Mouse (Mus musculus) neutrophil, adult 5-6 weeks (primary cell): ENCODE results near the gene Olfr963. TPM values are rescaled to one million over a fixed set of nuclear protein-coding genes. Genes with fewer than 3 reads are reported as not detected.
"Not testable (repeated sequence)": the region's sequence is repeated elsewhere in the genome, so short reads cannot be mapped to it uniquely, and the experiment has no call there.

Experiments used
- ATAC-seq: fragments of 151-379, 151-347 bp; 2 replicates; pipeline ENCODE4 v1.8.0; 2017; ENCODE audit warnings: mild to moderate bottlenecking, moderate TSS enrichment; ENCODE audit not compliant: insufficient number of reproducible peaks, poor library complexity, low FRiP score, severe bottlenecking; ENCODE audit errors: extremely low read depth
- total RNA-seq: library from RNA; stranded (forward); fragments of 200-1000 nt; gene quantifications from 2 replicates; pipeline ENCODE4 v1.2.3, GENCODE M21; 2017

Olfr963 gene
- total RNA-seq = not detected in 2 replicates

DNA sequence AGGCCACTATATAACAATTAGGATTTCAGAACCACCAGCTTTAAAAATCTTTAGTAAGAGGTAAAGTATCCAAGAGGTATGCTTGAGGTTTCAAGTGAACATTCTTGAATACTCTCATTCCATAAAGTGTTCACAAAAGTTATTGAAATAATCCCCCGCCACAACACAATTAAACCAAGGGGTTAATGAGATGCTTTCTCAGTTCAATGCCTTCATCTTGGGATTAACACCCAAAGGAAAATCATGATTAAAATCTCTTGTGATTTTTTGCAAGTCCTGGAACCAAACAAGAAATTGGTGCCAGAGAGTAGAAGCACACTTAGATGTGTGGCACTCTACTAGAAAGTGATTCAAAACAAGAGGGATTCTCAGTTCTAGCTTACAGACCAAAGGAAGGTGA, at the start of gene Olfr963:
Gene Olfr963 (plus strand): TSS at position 301 of the 400 bp plus-strand sequence.
- no peak for ATAC-seq

- no peak for ATAC-seq
Observed at GRCm38 (mm10) chr9:39621073-39621472, 45.9 kb upstream of the Olfr963 start, which contains the start of gene Olfr960. Olfr960 (plus strand) TSS chr9:39621373.

GRCm38 (mm10) chr9:39623783-39624182, 43.2 kb upstream of the Olfr963 start:
- ATAC-seq = no peak

- ATAC-seq = no peak
Observed at GRCm38 (mm10) chr9:39624711-39625110, 42.3 kb upstream of the Olfr963 start.

DNA sequence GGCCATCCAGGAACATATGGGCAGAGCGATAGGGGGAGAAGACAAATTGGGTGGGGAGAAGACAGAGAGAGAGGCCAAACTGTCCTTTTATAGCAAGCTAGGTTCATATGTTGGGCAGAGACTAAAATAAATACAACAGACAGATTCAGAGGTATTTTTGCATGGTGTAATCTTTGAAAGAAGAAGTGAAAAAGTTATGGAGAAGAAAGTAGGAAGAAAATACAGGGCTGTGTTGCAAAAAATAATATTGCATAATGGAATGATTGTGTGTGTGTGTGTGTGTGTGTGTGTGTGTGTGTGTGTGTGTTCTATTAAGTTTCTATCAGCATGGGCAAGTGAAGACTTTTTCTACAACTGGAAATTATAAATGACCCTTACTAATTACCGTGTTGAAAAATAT, 37.9 kb upstream of the Olfr963 start:
- no peak for ATAC-seq

- ATAC-seq = no peak
Observed at GRCm38 (mm10) chr9:39633913-39634594, 33.0 kb upstream of the Olfr963 start.

GRCm38 (mm10) chr9:39644785-39645184, 22.2 kb upstream of the Olfr963 start, which contains the start of gene Olfr961:
Olfr961 (plus strand) TSS chr9:39645085.
- no peak for ATAC-seq

- ATAC-seq = no peak
Observed at GRCm38 (mm10) chr9:39647382-39647781, 19.6 kb upstream of the Olfr963 start.

GRCm38 (mm10) chr9:39654756-39655396, 12.1 kb upstream of the Olfr963 start:
- ATAC-seq = no peak

GRCm38 (mm10) chr9:39669723-39670122, 2.7 kb downstream of the Olfr963 start:
- no peak for ATAC-seq

- no peak for ATAC-seq
Observed at GRCm38 (mm10) chr9:39674820-39675219, 7.8 kb downstream of the Olfr963 start.

- no peak for ATAC-seq
Observed at GRCm38 (mm10) chr9:39678557-39678956, 11.6 kb downstream of the Olfr963 start.

- no peak for ATAC-seq
Observed at GRCm38 (mm10) chr9:39679280-39679679, 12.3 kb downstream of the Olfr963 start.

DNA sequence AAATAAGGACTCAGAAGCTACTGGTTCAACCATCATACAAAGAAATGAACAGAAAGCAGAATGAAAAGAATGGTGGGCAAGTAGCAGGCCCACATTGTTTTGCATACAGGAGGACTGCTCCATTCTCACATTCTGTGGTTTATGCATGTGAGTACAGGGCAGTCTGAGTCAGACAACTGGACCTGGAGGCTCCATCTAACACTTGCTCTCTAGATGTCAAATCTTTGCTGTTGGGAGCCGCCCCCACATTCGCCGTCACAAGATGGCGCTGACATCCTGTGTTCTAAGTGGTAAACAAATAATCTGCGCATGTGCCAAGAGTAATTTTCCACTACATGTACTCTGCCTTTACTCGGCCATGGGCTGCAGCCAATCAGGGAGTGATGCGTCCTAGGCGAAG, 34.1 kb downstream of the Olfr963 start:
- ATAC-seq = not testable (repeated sequence)

DNA sequence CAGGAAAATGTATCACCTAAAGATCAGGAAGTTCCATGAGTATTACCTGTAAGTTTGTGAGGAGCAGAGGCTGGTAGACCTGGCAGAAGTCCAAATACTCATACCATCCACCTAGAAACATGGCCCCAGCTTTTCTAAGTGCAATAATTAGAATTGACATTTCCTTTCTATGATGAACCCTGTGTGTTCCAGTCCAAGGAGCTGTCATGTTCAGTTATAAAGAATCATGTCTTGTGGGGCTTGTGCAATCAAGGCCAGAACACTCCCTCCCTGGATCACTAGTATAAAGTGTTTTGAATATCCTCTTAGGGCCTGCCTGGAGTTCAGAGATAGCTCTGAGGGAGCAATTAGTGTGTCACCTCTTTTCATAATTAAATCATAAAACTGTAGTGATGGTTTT, 40.0 kb downstream of the Olfr963 start, which contains the start of gene Olfr149:
Gene Olfr149 (minus strand): TSS at position 101 of the 400 bp plus-strand sequence.
- no peak for ATAC-seq

DNA sequence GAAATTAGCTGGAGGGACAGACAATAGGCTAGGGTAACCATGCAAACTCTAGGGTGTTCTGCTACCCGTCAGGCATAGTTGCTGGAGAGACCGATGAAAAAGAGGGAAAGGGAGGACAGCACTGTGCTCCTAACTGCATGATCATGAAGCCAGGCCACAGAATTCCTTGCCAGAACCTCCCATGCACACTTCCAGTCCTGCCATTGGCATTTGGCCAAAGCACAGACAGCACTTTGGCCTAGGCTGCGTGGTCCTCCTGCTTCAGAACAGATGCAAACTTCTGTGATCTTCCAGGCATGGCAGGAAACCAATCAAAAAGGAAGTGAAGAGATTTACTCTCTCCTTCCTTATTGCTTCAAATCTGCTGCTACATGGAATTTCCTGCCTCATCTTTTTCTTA, 42.0 kb downstream of the Olfr963 start:
- no peak for ATAC-seq

DNA sequence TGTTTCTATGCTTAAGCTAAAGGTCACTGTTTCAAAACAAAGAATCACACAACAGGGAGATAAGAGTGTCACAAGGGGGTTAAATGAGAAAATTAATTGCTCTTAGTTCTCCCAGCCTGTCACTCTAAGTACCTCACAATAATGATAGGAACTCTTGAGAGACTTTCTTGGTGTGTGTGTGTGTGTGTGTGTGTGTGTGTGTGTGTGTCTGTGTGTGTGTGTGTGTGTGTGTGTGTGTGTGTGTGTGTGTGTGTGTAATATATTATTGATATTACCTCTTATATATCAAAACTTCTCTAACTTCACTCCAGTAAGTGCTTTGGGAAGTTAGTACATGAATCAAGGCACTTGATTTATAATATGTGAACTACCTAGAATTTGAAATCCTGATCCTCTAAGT, 44.0 kb downstream of the Olfr963 start, which contains the start of gene Olfr965:
Gene Olfr965 (plus strand): TSS at position 301 of the 400 bp plus-strand sequence.
- no peak for ATAC-seq
